Mouse (Mus musculus): ENCODE results near the gene Gm49673.
"Not testable (repeated sequence)": the region's sequence is repeated elsewhere in the genome, so short reads cannot be mapped to it uniquely, and the experiment has no call there.

Gene Gm49673

GRCm38 (mm10) chr17:8130849-8131248 lies 16.7 kb downstream of the Gm49673 start:
- not testable (repeated sequence) for DNase-seq (ENCODE audit: low spot score)

GRCm38 (mm10) chr17:8129578-8129977 lies 18.0 kb downstream of the Gm49673 start:
- not testable (repeated sequence) for DNase-seq (ENCODE audit: low spot score)

- DNase-seq (ENCODE audit: low spot score), result not testable (repeated sequence)
These were observed 19.1 kb downstream of the Gm49673 start for GRCm38 (mm10) chr17:8128326-8128993.

- DNase-seq (ENCODE audit: low spot score), result not testable (repeated sequence)
These were observed 23.0 kb downstream of the Gm49673 start for GRCm38 (mm10) chr17:8124586-8124985.

GRCm38 (mm10) chr17:8122974-8123373 lies 24.6 kb downstream of the Gm49673 start:
- DNase-seq (ENCODE audit: low spot score), result not testable (repeated sequence)

GRCm38 (mm10) chr17:8116928-8117327 lies 30.7 kb downstream of the Gm49673 start:
- DNase-seq (ENCODE audit: low spot score), result not testable (repeated sequence)

DNA sequence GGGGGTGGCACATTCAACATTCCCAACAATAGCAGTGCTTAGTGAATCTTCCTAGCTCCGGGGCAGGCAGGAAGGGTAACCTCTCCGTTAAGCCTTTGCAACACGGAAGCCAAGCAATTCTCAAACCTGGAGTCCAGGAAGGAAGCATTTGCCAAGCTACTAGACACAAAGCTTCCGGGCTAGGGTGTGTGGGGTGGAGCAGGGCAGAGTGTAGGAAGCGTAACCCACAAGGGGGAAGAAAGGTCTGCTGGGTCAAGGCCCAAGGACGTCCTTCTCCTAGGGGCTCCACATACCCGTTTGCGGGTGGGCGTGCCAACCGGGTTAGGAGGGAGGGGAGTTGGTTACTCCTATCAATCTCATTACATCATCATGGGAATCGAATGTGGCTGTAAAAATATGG lies 31.2 kb downstream of the Gm49673 start:
- not testable (repeated sequence) for DNase-seq (ENCODE audit: low spot score)

DNA sequence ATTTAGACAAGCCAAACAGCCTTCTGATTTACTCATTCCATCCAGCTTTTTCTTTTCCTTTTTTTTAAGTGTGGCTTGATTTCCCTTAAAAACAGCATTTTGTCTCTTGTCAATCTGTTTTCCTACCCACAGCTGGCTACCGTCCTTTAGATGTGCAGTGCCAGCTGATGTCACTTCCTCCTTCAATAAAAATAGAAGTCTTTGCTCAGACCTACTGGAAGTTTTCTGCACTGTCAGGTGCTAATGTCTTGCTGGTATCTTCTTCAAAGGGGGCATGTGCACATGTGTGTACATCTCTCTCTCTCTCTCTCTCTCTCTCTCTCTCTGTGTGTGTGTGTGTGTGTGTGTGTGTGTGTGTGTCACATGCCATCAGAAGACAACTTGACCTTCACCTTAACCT lies 35.4 kb downstream of the Gm49673 start:
- DNase-seq (ENCODE audit: low spot score), result not testable (repeated sequence)

DNA sequence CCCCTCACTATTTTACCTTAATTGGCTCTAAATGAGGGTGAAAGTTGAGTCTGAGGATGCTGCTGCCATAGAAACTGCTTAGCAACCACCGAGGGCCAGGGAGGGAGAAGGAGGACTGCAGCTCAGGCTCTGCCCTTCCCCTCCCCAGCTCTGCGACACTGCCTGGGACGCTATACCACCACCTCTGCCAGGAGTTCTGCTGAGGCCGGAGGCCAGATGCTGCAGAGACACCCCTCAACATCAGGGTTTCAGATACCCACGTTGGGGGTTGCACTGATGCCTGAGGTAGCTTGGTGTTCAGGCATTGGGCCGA lies 46.3 kb downstream of the Gm49673 start:
- not testable (repeated sequence) for DNase-seq (ENCODE audit: low spot score)

DNA sequence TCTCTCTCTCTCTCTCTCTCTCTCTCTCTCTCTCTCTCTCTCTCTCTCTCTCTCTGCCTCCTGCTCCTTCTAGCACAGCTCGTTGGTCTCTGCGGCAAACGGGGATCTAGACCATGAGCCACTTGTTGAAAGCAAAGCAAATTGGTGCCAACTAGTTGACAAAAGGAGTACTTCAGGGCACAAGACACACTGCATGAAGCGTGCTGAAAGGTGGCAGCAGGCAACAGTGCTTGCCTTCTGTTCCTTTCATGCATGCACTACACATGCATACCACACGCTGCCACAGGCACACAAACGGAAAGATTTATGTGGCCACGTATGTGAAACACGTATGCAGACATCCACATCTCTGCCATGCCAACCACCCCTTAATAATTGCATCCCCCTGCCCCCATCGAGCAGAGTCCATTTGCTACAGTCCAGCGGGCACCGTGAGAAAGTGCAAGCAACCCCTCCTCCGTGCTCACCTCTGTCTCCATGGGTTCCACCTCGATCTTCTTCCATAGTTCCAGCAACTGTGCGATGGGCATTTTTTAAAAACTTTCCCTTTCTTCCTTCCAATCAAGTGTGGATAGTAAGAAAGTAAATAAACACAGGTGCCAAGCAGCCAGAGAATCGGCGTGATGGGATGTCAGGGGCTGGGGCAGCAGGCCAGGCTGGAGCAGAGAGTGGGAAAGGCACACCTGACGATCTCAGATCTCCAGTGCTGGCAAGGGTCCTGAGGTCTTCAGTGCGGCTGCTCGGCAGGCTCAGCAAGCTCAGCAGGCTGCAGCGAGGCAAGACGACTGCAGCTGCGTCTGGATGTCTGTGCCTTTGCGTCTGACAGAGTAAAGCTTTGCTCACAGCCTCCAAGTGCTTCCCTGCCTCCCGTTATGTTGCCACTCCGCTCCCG lies 46.9 kb downstream of the Gm49673 start:
- not testable (repeated sequence) for DNase-seq (ENCODE audit: low spot score)

DNA sequence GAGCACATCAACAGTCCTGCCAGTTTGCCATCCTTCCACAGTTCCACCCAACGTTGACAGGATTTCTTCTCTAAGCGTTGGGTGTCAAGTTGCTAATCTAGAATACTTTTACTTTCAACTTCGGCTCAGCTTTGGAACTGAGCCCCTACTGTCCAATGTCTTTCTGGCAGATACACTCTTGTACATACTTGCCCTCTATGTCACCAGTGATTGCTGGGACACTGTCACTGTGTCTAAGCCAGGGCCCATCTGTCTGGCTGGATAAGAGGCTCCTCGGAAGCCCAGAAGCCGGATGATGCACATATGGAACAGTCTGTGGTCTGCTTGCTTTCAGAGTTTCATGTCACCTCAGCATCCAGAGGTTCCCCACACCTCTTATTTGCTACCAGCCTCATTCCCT lies 51.4 kb downstream of the Gm49673 start:
- DNase-seq (ENCODE audit: low spot score), result not testable (repeated sequence)

- not testable (repeated sequence) for DNase-seq (ENCODE audit: low spot score)
These were observed 51.9 kb downstream of the Gm49673 start for GRCm38 (mm10) chr17:8095653-8096052.

DNA sequence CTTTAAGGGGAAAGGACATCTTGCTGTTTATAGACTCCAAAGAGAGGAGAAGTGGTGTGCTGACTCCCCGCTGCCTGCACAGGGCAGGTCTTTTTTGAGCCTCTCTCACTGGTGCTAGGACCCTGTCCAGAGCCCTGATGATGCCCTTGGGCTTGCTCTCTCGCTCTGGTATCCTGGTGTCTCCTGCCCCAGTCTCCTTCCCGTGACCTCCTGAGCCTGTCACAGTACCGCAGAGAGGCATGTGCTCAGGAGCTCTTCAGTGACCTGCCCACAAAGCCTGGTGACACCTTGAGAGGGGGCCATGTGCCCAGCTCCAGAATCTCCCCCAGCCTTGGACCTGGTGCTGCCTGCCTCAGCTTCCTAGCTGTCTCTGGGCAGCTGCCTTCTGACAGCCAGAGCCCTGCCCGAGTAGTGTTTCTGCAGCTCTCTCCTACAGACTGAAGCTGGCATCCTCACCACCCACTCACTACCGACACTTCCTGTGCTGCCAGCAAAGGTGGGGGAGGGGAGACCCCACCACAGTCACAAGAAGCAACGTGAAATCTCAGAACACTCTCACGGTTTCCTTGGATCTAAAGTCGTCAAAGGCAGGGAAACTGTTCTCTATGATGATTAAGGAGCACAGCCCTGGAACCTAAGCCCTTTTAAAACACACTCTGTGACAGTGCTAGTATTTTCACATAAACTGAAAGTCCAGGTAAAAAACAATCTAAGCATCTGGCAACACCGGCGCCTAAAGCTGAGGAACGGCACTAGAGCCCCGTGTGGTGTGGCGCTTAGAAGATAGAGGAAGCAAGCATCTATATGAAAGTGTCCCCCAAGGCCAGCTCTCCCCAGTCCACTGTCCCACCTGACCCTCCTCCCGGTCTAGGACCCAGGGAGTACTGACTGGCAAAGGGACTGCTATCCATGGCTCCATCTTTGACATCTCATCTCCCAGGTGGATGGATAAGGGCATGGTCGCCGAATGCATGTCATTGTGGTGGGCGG lies 54.8 kb downstream of the Gm49673 start:
- DNase-seq (ENCODE audit: low spot score), result not testable (repeated sequence)

- not testable (repeated sequence) for DNase-seq (ENCODE audit: low spot score)
These were observed 56.3 kb downstream of the Gm49673 start for GRCm38 (mm10) chr17:8091320-8091719.

- DNase-seq (ENCODE audit: low spot score), result not testable (repeated sequence)
These were observed 77.7 kb downstream of the Gm49673 start for GRCm38 (mm10) chr17:8069847-8070246.

GRCm38 (mm10) chr17:8056637-8057138 lies 90.9 kb downstream of the Gm49673 start:
- DNase-seq (ENCODE audit: low spot score), result not testable (repeated sequence)

- DNase-seq (ENCODE audit: low spot score), result not testable (repeated sequence)
These were observed 91.5 kb downstream of the Gm49673 start for GRCm38 (mm10) chr17:8055919-8056589.

DNA sequence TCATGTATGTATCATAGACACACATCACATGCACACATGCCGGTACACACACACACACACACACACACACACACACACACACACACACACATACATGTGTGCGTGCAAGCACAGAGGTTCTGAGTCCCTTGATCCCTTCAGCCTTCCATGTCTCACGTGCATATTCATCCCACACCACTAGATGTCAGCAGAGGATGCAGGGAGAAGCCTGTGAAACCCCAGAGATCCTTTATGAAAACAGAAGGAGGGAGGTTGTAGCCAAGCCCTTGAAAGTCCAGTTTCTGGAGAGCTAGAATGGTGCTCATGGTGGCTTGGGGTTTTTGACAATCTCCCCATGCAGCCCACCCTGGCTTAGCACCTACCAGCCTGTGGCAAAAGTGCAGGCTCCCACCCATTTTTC lies 96.3 kb downstream of the Gm49673 start:
- DNase-seq (ENCODE audit: low spot score), result peak; percentile 10

DNA sequence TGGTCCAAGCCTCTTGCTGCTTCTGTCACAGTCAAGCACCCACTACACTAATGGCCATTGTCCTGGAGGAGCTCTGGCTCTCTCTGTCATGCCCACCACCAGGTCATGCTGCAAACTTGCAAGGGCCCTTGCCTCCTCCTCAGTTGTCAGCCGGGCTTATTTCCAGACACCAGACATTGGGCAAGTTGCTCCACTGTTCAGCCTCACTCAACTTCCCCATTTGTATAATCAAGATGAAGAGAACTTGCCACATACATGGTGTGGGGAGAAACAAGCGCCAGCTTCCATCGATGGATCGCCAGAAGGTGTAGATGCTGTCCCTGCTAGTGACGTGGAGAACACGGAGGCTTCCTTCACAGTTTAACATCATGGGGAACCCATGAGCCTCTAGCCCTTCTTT lies 97.4 kb downstream of the Gm49673 start:
- DNase-seq (ENCODE audit: low spot score), result not testable (repeated sequence)

DNA sequence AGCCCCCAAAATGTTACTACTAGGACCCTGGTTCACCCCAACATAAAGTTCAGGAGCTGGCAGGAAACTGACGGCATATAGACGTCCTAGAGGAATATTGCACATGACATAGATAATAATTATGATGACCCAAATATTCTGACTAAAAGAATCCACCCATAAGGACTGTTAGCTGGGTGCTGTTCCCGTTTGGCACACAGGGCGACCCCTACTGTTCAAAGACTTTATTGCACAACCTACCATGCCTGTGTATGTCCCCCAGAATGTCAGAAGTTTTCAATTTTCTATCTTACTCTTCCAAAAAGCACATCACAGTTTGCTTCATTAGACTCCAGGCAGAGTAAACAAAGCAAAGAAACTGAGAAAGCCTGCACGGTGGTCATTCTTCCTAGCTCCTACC lies 101.4 kb downstream of the Gm49673 start:
- DNase-seq (ENCODE audit: low spot score), result peak; percentile 9

- not testable (repeated sequence) for DNase-seq (ENCODE audit: low spot score)
These were observed 106.4 kb downstream of the Gm49673 start for GRCm38 (mm10) chr17:8041197-8041596.

Measured in spleen, adult 12 weeks (tissue).